Mouse (Mus musculus) neural tube, embryonic 11.5 days (tissue): Measurements from ENCODE around the gene Lrrc34. TPM values are rescaled to one million over a fixed set of nuclear protein-coding genes. Genes with fewer than 3 reads are reported as not detected.
A peak's percentile ranks its signal among the peaks of the same experiment; 100 is the strongest.

Experiments used
- ATAC-seq: fragments of 200-750 bp; cut with Nextera tagmentation; 2 replicates; pipeline ENCODE4 v1.8.0; 2017; ENCODE audit warnings: moderate number of reproducible peaks, mild to moderate bottlenecking, moderate TSS enrichment, moderate library complexity; ENCODE audit not compliant: insufficient read depth, low FRiP score, low TSS enrichment
- DNase-seq: peaks from one replicate; pipeline ENCODE4 v3.0.0-alpha.2; 2015; ENCODE audit warnings: low spot score
- H3K27ac ChIP-seq: fragments of 300-500 bp; sonication (generic); 2 replicates; pipeline ENCODE4 v1.5.1; 2014; ENCODE audit warnings: low read depth, mild to moderate bottlenecking, low read length
- H3K27me3 ChIP-seq: fragments of 300-500 bp; sonication (generic); 2 replicates; pipeline ENCODE4 v1.6.1; 2014; ENCODE audit warnings: mild to moderate bottlenecking, low read length, mixed read lengths; ENCODE audit not compliant: control insufficient read depth, insufficient read depth
- H3K36me3 ChIP-seq: fragments of 300-500 bp; sonication (generic); 2 replicates; pipeline ENCODE4 v1.6.1; 2014; ENCODE audit warnings: mild to moderate bottlenecking, low read length, moderate library complexity, mixed read lengths; ENCODE audit not compliant: control insufficient read depth, insufficient read depth
- H3K4me1 ChIP-seq: fragments of 300-500 bp; sonication (generic); 2 replicates; pipeline ENCODE4 v1.6.1; 2014; ENCODE audit warnings: low read length, mixed read lengths; ENCODE audit not compliant: control insufficient read depth, insufficient read depth
- H3K4me2 ChIP-seq: fragments of 300-500 bp; sonication (generic); 2 replicates; pipeline ENCODE4 v1.6.1; 2014; ENCODE audit warnings: low read depth, mild to moderate bottlenecking, moderate library complexity
- H3K4me3 ChIP-seq: fragments of 300-500 bp; sonication (generic); 2 replicates; pipeline ENCODE4 v1.5.1; 2014; ENCODE audit warnings: low read depth, low read length
- H3K9ac ChIP-seq: fragments of 300-500 bp; sonication (generic); 2 replicates; pipeline ENCODE4 v1.6.1; 2014; ENCODE audit warnings: mild to moderate bottlenecking, low read length
- H3K9me3 ChIP-seq: fragments of 300-500 bp; sonication (generic); 2 replicates; pipeline ENCODE4 v1.6.1; 2016; ENCODE audit warnings: low read length; ENCODE audit not compliant: control insufficient read depth
- WGBS: fragments of 180-500 bp; shearing (Covaris S2); extraction: QIAGEN DNeasy Blood & Tissue Kit; methylation state at CpG from one replicate; pipeline ENCODE4 v1.1.7; 2014; 5-methylcytosine and 5-hydroxymethylcytosine counted together
- polyA plus RNA-seq: library from polyadenylated mRNA; unstranded; fragments of >200 nt; fragmentation: Nextera tagmentation; extraction: Ambion mirVana; gene quantifications from 2 replicates; pipeline ENCODE4 v1.2.1, GENCODE M21; 2014

Gene Lrrc34
- polyA plus RNA-seq, 1 experiment from 2014 or later, result 1.2 TPM

DNA sequence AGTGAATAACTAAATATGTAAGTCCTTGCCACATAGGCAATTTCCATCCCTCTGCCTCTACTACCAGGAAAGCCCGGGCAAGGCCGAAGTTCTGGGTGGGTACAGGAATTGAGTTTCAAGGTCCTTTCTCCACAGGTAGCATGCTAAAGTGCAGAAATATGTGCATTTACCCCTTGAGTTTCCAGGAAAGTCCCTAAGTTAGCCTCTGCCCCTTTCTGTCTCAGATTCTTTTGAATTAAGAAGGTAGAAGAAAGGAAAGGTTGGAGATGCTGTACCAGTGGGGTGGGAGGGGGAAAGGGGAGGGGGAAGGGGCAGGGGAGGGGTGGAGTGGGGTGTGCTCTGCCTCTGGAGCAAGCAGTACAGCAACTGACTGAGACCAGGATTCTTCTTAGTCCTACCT lies 797 bp upstream of the Lrrc34 start:
- DNase-seq (no peak), ATAC-seq (no peak)
- Histone ChIP-seq H3K9me3 (no peaks in the 10 kb centered on the region), H3K4me3 (no peak overlapping the region), H3K4me1 (0 out of 2 replicates have a peak, but pooled peaks cover 8% of the 10 kb centered on the region), H3K27me3 (peaks cover 18% of the 10 kb centered on the region), H3K9ac (no peak overlapping the region), H3K27ac (no peak overlapping the region), H3K36me3 (no peaks in the 10 kb centered on the region), H3K4me2 (no peak overlapping the region)
- WGBS, result 98% methylated on average over 2 of the region's 2 CpGs

DNA sequence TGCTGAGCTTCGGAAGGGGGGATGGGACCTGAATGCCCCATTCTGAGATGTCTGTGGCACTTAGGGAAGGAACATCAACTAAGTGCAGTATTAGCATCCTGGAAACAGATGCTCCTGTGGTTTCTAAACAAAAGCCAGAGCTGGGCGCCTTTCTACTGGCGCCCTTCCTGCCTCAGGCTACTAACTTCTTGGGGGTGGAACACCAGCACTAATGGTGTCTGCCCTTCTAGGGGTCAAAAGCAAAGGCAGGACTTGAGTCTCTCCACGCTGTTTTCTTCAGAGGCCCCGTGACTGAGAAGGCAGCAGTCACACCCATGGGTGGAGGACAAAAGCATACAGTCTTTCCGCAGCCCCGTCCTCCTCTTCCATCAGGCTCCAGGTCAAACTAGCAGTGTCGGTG lies 908 bp downstream of the Lrrc34 start:
- H3K36me3 ChIP-seq, result no peaks in the 10 kb centered on the region
- no peak overlapping the region for H3K4me3 ChIP-seq
- no peak for ATAC-seq
- WGBS, result 46% methylated on average over 8 of the region's 8 CpGs
- DNase-seq, result no peak
- H3K27ac ChIP-seq, result no peak overlapping the region
- H3K9ac ChIP-seq, result no peak overlapping the region
- H3K27me3 ChIP-seq, result peaks cover 18% of the 10 kb centered on the region
- no peaks in the 10 kb centered on the region for H3K9me3 ChIP-seq
- H3K4me2 ChIP-seq, result no peak overlapping the region
- 0 out of 2 replicates have a peak, but pooled peaks cover 8% of the 10 kb centered on the region for H3K4me1 ChIP-seq

DNA sequence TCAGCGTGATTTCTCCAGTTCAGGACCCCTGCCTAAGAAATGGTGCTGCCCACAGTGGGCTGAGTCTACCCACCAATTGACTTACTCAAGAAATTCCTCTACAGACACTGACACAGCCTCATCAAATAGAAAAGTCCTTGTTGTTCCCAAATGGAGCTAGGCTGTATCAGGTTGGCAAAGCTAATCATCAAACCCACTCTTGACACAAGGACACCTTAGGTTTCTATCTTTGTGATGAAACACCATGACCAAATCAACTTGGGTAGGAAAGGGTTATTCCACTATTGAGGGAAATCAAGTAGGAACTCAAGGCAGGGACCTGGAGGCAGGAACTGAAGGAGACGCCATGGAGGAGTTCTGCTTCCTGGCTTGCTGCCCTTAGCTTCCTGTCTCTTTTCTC lies 3.5 kb downstream of the Lrrc34 start, which contains the start of gene Lrriq4:
Lrriq4 (plus strand) TSS at position 301 of the 400 bp plus-strand sequence.
- no peaks in the 10 kb centered on the region for H3K4me1 ChIP-seq
- H3K27me3 ChIP-seq, result peaks cover under 1% of the 10 kb centered on the region; the same call in 1 of the 2 replicates
- no peak within 1 kb of the TSS for H3K9ac ChIP-seq
- H3K36me3 ChIP-seq, result no peaks in the 10 kb centered on the region
- no peak within 1 kb of the TSS for H3K4me3 ChIP-seq
- H3K27ac ChIP-seq, result no peak within 1 kb of the TSS
- H3K9me3 ChIP-seq, result no peaks in the 10 kb centered on the region
- DNase-seq (no peak), ATAC-seq (no peak)
- no peak within 1 kb of the TSS for H3K4me2 ChIP-seq
- WGBS, result 74% methylated on average over 2 of the region's 2 CpGs

DNA sequence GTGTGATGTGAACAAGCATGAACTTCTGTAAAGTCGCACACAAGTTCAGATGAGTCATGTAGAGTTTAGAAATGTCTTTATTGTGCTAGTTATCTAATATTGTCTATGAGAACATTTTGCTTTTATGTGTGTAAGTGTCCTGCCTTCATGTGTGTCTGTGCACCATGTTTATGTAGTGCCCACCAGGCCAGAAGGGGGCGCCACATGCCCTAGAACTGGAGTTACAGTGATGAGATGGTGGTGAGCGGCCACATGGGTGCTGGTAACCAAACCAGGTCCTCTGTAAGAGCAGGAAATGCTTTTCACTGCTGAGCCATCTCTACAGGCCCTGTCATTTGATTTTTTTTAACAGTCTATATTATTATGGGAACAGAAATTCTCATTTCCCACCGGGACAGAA lies 12.0 kb downstream of the Lrrc34 start:
- no peaks in the 10 kb centered on the region for H3K27me3 ChIP-seq
- no peak overlapping the region for H3K4me3 ChIP-seq
- no peaks in the 10 kb centered on the region for H3K9me3 ChIP-seq
- no peak overlapping the region for H3K4me2 ChIP-seq
- no peak overlapping the region for H3K9ac ChIP-seq
- H3K4me1 ChIP-seq, result no peaks in the 10 kb centered on the region
- no peaks in the 10 kb centered on the region for H3K36me3 ChIP-seq
- ATAC-seq (no peak), DNase-seq (no peak)
- 78% methylated on average over 4 of the region's 4 CpGs for WGBS
- no peak overlapping the region for H3K27ac ChIP-seq

DNA sequence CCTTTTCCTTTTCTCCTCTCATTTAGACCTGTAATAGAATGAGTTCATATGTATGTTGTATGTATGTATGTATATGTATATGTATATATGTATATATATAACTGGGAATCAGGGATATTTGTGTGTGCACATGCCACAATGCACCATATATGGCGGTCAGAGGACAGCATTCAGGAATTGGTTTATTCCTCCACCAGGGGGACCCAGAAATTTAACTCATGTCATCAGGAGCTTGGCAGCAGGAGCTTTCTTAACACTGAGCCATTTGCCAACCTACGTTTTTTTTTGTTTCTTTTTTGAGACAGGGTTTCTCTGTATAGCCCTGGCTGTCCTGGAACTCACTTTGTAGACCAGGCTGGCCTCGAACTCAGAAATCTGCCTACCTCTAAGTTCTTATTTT lies 14.0 kb downstream of the Lrrc34 start:
- Histone ChIP-seq H3K27ac (no peak overlapping the region), H3K36me3 (no peaks in the 10 kb centered on the region), H3K9me3 (no peaks in the 10 kb centered on the region), H3K9ac (no peak overlapping the region), H3K27me3 (no peaks in the 10 kb centered on the region), H3K4me2 (no peak overlapping the region), H3K4me3 (no peak overlapping the region), H3K4me1 (no peaks in the 10 kb centered on the region)
- no peak for ATAC-seq
- no peak for DNase-seq
- 64% methylated on average over 3 of the region's 3 CpGs for WGBS

DNA sequence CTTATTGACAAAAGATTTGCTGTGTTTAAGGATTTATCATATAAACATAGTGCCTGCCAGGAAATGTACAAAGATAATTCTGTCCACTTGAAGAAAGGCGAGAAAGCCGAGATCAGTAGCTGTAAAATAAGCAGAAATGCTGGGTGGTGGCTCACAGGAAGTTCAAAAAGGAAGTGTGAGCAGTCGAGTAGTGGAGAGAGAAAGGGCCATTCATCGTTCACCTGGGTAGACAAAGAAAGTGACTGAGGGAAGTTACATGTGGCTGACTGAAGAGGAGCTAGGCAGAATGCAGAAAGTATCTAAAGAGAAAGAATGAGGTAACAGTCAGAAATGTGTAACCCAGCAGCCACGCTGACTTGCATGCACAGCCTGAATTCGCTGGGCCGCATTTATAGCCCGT lies 27.5 kb downstream of the Lrrc34 start:
- no peak overlapping the region for H3K4me3 ChIP-seq
- DNase-seq, result no peak
- H3K4me2 ChIP-seq, result no peak overlapping the region
- H3K27ac ChIP-seq, result no peak overlapping the region
- H3K27me3 ChIP-seq, result no peaks in the 10 kb centered on the region
- no peak overlapping the region for H3K9ac ChIP-seq
- 88% methylated on average over 8 of the region's 8 CpGs for WGBS
- no peak for ATAC-seq
- H3K4me1 ChIP-seq, result no peaks in the 10 kb centered on the region
- no peaks in the 10 kb centered on the region for H3K9me3 ChIP-seq
- H3K36me3 ChIP-seq, result peaks cover 5% of the 10 kb centered on the region

DNA sequence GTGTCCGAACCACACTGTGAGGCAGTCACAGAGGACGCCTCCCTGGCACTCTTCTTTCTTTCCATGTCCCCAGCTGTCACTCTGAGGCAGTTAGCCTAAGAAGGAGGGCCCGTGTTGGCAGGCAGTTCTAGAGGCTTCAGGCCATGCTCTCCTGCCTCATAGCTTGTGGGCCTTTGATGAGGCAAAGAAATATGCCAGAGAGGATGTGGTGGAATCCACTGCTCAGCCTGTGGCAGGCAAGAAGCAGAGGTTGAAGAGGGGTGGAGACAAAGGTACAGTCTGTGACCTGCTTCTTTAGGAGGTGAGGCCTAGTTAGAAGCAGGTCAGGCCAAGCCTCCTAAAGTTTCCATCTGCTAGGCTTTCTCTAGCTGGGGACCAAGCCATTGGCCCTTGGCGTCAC lies 36.7 kb downstream of the Lrrc34 start:
- Histone ChIP-seq H3K36me3 (peaks cover 16% of the 10 kb centered on the region), H3K4me1 (no peaks in the 10 kb centered on the region), H3K4me2 (no peak overlapping the region), H3K9ac (no peak overlapping the region), H3K27ac (no peak overlapping the region), H3K9me3 (no peaks in the 10 kb centered on the region), H3K27me3 (no peaks in the 10 kb centered on the region), H3K4me3 (no peak overlapping the region)
- DNase-seq (no peak), ATAC-seq (no peak)
- 90% methylated on average over 4 of the region's 4 CpGs for WGBS

DNA sequence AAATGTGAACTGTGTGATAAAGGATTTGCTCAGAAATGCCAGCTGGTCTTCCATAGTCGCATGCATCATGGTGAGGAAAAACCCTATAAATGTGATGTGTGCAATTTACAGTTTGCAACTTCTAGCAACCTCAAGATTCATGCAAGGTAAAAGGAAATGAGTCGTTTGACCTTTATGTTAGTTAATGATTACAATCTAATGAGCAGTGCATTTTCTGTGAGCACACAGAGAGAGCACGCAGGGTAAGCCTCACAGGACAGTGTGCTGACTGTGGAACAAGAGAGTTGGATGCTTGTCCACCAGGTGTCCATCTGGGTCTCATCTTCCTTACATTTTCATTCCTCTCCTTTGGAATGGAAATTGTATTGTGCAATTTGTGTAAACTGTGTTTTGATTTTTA lies 38.7 kb downstream of the Lrrc34 start:
- no peak for ATAC-seq
- WGBS, result 85% methylated on average over 3 of the region's 3 CpGs
- Histone ChIP-seq H3K4me3 (no peak overlapping the region), H3K4me2 (no peak overlapping the region), H3K4me1 (no peaks in the 10 kb centered on the region), H3K27me3 (no peaks in the 10 kb centered on the region), H3K9me3 (no peaks in the 10 kb centered on the region), H3K36me3 (peaks cover 11% of the 10 kb centered on the region), H3K27ac (no peak overlapping the region), H3K9ac (no peak overlapping the region)
- DNase-seq, result no peak

DNA sequence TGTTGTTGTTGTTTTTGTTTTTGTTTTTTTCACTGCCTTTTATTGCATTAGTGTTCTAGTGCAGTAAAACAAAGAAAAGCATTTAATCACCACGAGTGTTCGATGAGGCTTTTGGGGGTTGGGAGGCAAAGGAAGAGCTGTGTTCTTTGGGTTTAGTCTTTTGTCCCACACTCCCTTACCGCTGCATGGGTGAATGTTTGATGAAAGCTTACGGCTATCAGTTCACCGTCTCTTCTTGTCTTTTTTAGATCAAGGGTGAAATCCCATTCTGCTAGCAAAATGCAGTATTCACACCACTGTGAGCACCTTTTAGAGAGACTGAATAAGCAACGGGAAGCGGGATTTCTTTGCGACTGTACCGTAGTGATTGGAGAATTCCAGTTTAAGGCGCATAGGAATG lies 44.4 kb downstream of the Lrrc34 start:
- no peak for DNase-seq
- H3K27ac ChIP-seq, result no peak overlapping the region
- WGBS, result 36% methylated on average over 10 of the region's 10 CpGs

More for the DNA sequence above, 44.4 kb downstream of the Lrrc34 start:
- Histone ChIP-seq H3K4me2 (peak overlapping the region; percentile 69), H3K27me3 (no peaks in the 10 kb centered on the region), H3K9me3 (no peaks in the 10 kb centered on the region), H3K4me1 (peaks cover 6% of the 10 kb centered on the region; the same call in 1 of the 2 replicates), H3K4me3 (peak overlapping the region; percentile 88), H3K9ac (peak overlapping the region; percentile 76), H3K36me3 (no peaks in the 10 kb centered on the region; the same call in 1 of the 2 replicates)
- ATAC-seq, result no peak
